Mouse (Mus musculus): ENCODE measurements around the gene Uqcrc2. TPM values are rescaled to one million over a fixed set of nuclear protein-coding genes. Genes with fewer than 3 reads are reported as not detected.

The Uqcrc2 gene
- total and polyA plus RNA-seq, 3 experiments: 229 to 659 (median 338) TPM

- H3K9ac ChIP-seq (ENCODE audit: control insufficient read depth, low read depth, low read length, poor library complexity, severe bottlenecking): no peak overlapping the region
- no peak for TF ChIP-seq NRF1 (IDR thresholded peaks at IDR 0.05; ENCODE audit: insufficient read depth, low read depth, low read length, poor library complexity, severe bottlenecking)
- TF ChIP-seq ZNF384 (IDR thresholded peaks at IDR 0.05; ENCODE audit: low read depth, low read length): no peak
- TF ChIP-seq GABPA (IDR thresholded peaks at IDR 0.05; ENCODE audit: low read depth, low read length): no peak
- TF ChIP-seq JUND (IDR thresholded peaks at IDR 0.05; ENCODE audit: low read depth, low read length): no peak
- TF ChIP-seq CTCF (IDR thresholded peaks at IDR 0.05 in 2 of 3, conservative IDR thresholded peaks at IDR 0.05 in 1 of 3; ENCODE audit: control insufficient read depth in 1 of 3, insufficient read depth in 1 of 3, low read depth in 2 of 3, low read length in 3 of 3, poor library complexity in 1 of 3, severe bottlenecking in 1 of 3): no peak
- TF ChIP-seq USF1 (IDR thresholded peaks at IDR 0.05; ENCODE audit: low read depth, low read length): no peak
- no peak for TF ChIP-seq MEF2A (IDR thresholded peaks at IDR 0.05; ENCODE audit: extremely low read depth, insufficient replicate concordance, low read depth, low read length, poor library complexity, severe bottlenecking)
- no peak for TF ChIP-seq RAD21 (IDR thresholded peaks at IDR 0.05; ENCODE audit: low read depth, low read length)
- TF ChIP-seq TCF12 (IDR thresholded peaks at IDR 0.05; ENCODE audit: low read depth, low read length): no peak
- no peak for TF ChIP-seq EP300 (IDR thresholded peaks at IDR 0.05; ENCODE audit: low read depth in 1 of 2, low read length in 2 of 2)
- TF ChIP-seq ETS1 (IDR thresholded peaks at IDR 0.05; ENCODE audit: low read depth, low read length): no peak
- TF ChIP-seq POLR2A (IDR thresholded peaks at IDR 0.05; ENCODE audit: control insufficient read depth in 1 of 2, insufficient read depth in 1 of 2, low read depth in 1 of 2, low read length in 2 of 2, poor library complexity in 1 of 2): no peak
- no peak for TF ChIP-seq POLR2AphosphoS5 (IDR thresholded peaks at IDR 0.05; ENCODE audit: borderline replicate concordance, low read depth, low read length)
- no peak for TF ChIP-seq MYB (IDR thresholded peaks at IDR 0.05; ENCODE audit: low read depth, low read length)
- TF ChIP-seq GATA1 (IDR thresholded peaks at IDR 0.05; ENCODE audit: low read depth, low read length): no peak
- H3K27me3 ChIP-seq (ENCODE audit: control insufficient read depth in 1 of 2, insufficient read depth in 2 of 2, low read length in 2 of 2): no peaks in the 10 kb centered on the region
- no peak overlapping the region for H3K4me3 ChIP-seq (ENCODE audit: control insufficient read depth in 1 of 2, insufficient read depth in 1 of 2, low read depth in 2 of 2, low read length in 2 of 2)
- H3K79me2 ChIP-seq (ENCODE audit: control insufficient read depth, insufficient read depth, low read length, poor library complexity): no peaks in the 10 kb centered on the region
- peaks cover 6 to 8% of the 10 kb centered on the region in 2 experiments; a peak in 3 of 4 replicates for H3K4me1 ChIP-seq (ENCODE audit: control insufficient read depth in 1 of 2, insufficient read depth in 2 of 2, low read length in 2 of 2)
- H3K36me3 ChIP-seq (ENCODE audit: control insufficient read depth in 1 of 2, insufficient read depth in 2 of 2, low read length in 2 of 2): peaks cover 0 to 13% of the 10 kb centered on the region in 2 experiments; a peak in 2 of 4 replicates
- DNase-seq (ENCODE audit: low read depth, low spot score): no peak
- H3K27ac ChIP-seq (ENCODE audit: control insufficient read depth, low read depth, low read length): no peak overlapping the region
- no peaks in the 10 kb centered on the region for H3K9me3 ChIP-seq (replicated peaks; ENCODE audit: insufficient read depth, low read length)
Measured at GRCm38 (mm10) chr7:120671271-120671670, 36.3 kb downstream of the Uqcrc2 start.

GRCm38 (mm10) chr7:120677001-120677643 is 42.1 kb downstream of the Uqcrc2 start, which contains the start of gene Mosmo:
TSS of gene Mosmo (plus strand) at chr7:120677618.
- peaks cover 43% of the 10 kb centered on the region for H3K79me2 ChIP-seq (ENCODE audit: control insufficient read depth, insufficient read depth, low read length, poor library complexity)
- peak; percentile 59 to 68 for TF ChIP-seq POLR2A (IDR thresholded peaks at IDR 0.05; ENCODE audit: control insufficient read depth in 1 of 2, insufficient read depth in 1 of 2, low read depth in 1 of 2, low read length in 2 of 2, poor library complexity in 1 of 2)
- TF ChIP-seq JUND (IDR thresholded peaks at IDR 0.05; ENCODE audit: low read depth, low read length): no peak
- TF ChIP-seq ZC3H11A (IDR thresholded peaks at IDR 0.05; ENCODE audit: low read depth, low read length): no peak
- TF ChIP-seq EP300 (IDR thresholded peaks at IDR 0.05; ENCODE audit: low read depth in 1 of 2, low read length in 2 of 2): no peak
- TF ChIP-seq ZNF384 (IDR thresholded peaks at IDR 0.05; ENCODE audit: low read depth, low read length): no peak
- TF ChIP-seq E2F4 (IDR thresholded peaks at IDR 0.05; ENCODE audit: borderline replicate concordance, low read depth, low read length): no peak
- TF ChIP-seq CTCF (IDR thresholded peaks at IDR 0.05 in 2 of 3, conservative IDR thresholded peaks at IDR 0.05 in 1 of 3; ENCODE audit: control insufficient read depth in 1 of 3, insufficient read depth in 1 of 3, low read depth in 2 of 3, low read length in 3 of 3, poor library complexity in 1 of 3, severe bottlenecking in 1 of 3): no peak
- TF ChIP-seq NRF1 (IDR thresholded peaks at IDR 0.05; ENCODE audit: insufficient read depth, low read depth, low read length, poor library complexity, severe bottlenecking): no peak
- no peak for TF ChIP-seq RAD21 (IDR thresholded peaks at IDR 0.05; ENCODE audit: low read depth, low read length)
- no peak for TF ChIP-seq POLR2AphosphoS5 (IDR thresholded peaks at IDR 0.05; ENCODE audit: borderline replicate concordance, low read depth, low read length)
- 0 out of 2 replicates have a peak, but pooled peaks have one; percentile 14 for TF ChIP-seq ZMIZ1 (IDR thresholded peaks at IDR 0.05; ENCODE audit: low read depth, low read length)
- peak; percentile 79 for TF ChIP-seq SIN3A (IDR thresholded peaks at IDR 0.05; ENCODE audit: low read length)
- peak; percentile 45; the same call in 1 of the 2 replicates for TF ChIP-seq MXI1 (IDR thresholded peaks at IDR 0.05; ENCODE audit: low read depth, low read length)
- no peak for TF ChIP-seq CHD2 (IDR thresholded peaks at IDR 0.05; ENCODE audit: low read length)
- TF ChIP-seq NELFE (IDR thresholded peaks at IDR 0.05; ENCODE audit: low read depth, low read length): peak; percentile 50
- no peak for TF ChIP-seq MAFK (IDR thresholded peaks at IDR 0.05; ENCODE audit: borderline replicate concordance, low read depth, low read length)
- TF ChIP-seq POLR2AphosphoS2 (IDR thresholded peaks at IDR 0.05; ENCODE audit: low read length): no peak
- peak; percentile 23; the same call in 1 of the 2 replicates for TF ChIP-seq ELF1 (IDR thresholded peaks at IDR 0.05; ENCODE audit: low read depth, low read length)
- peak; percentile 80 for TF ChIP-seq HCFC1 (IDR thresholded peaks at IDR 0.05; ENCODE audit: low read depth, low read length)
- TF ChIP-seq GATA1 (IDR thresholded peaks at IDR 0.05; ENCODE audit: low read depth, low read length): no peak
- no peak for TF ChIP-seq MEF2A (IDR thresholded peaks at IDR 0.05; ENCODE audit: extremely low read depth, insufficient replicate concordance, low read depth, low read length, poor library complexity, severe bottlenecking)
- H3K27ac ChIP-seq (ENCODE audit: control insufficient read depth, low read depth, low read length): peak within 1 kb of the TSS; percentile 66
- peak; percentile 69 for DNase-seq (ENCODE audit: low read depth, low spot score)
- no peaks in the 10 kb centered on the region for H3K9me3 ChIP-seq (replicated peaks; ENCODE audit: insufficient read depth, low read length)
- peak within 1 kb of the TSS; percentile 94 for H3K9ac ChIP-seq (ENCODE audit: control insufficient read depth, low read depth, low read length, poor library complexity, severe bottlenecking)
- peaks cover 0 to 44% of the 10 kb centered on the region in 2 experiments; a peak in 2 of 4 replicates for H3K36me3 ChIP-seq (ENCODE audit: control insufficient read depth in 1 of 2, insufficient read depth in 2 of 2, low read length in 2 of 2)
- H3K27me3 ChIP-seq (ENCODE audit: control insufficient read depth in 1 of 2, insufficient read depth in 2 of 2, low read length in 2 of 2): no peaks in the 10 kb centered on the region
- peak within 1 kb of the TSS; percentile 96 to 99 for H3K4me3 ChIP-seq (ENCODE audit: control insufficient read depth in 1 of 2, insufficient read depth in 1 of 2, low read depth in 2 of 2, low read length in 2 of 2)
- peaks cover 19 to 27% of the 10 kb centered on the region in 2 experiments for H3K4me1 ChIP-seq (ENCODE audit: control insufficient read depth in 1 of 2, insufficient read depth in 2 of 2, low read length in 2 of 2)
